Mouse (Mus musculus) heart, embryonic 10.5 days (tissue): Measurements from ENCODE around the gene Gpr171. TPM values are rescaled to one million over a fixed set of nuclear protein-coding genes. Genes with fewer than 3 reads are reported as not detected.
"Not testable (repeated sequence)": the region's sequence is repeated elsewhere in the genome, so short reads cannot be mapped to it uniquely, and the experiment has no call there.

Experiments used
- DNase-seq: peaks from one replicate; pipeline ENCODE4 v3.0.0-alpha.2; 2017; ENCODE audit warnings: low spot score
- H3K27ac ChIP-seq: fragments of 300-500 bp; sonication (generic); 2 replicates; pipeline ENCODE4 v1.5.1; 2016; ENCODE audit warnings: mild to moderate bottlenecking
- H3K27me3 ChIP-seq: fragments of 300-500 bp; sonication (generic); 2 replicates; pipeline ENCODE4 v1.6.1; 2016; ENCODE audit warnings: mild to moderate bottlenecking; ENCODE audit not compliant: poor library complexity, insufficient read depth, severe bottlenecking
- H3K36me3 ChIP-seq: fragments of 300-500 bp; sonication (generic); 2 replicates; pipeline ENCODE4 v1.6.1; 2016; ENCODE audit warnings: mild to moderate bottlenecking, moderate library complexity
- H3K4me1 ChIP-seq: fragments of 300-500 bp; sonication (generic); 2 replicates; pipeline ENCODE4 v1.6.1; 2016; ENCODE audit warnings: mild to moderate bottlenecking
- H3K4me3 ChIP-seq: fragments of 300-500 bp; sonication (generic); 2 replicates; pipeline ENCODE4 v1.5.1; 2016; ENCODE audit warnings: mild to moderate bottlenecking, moderate library complexity
- H3K9me3 ChIP-seq: fragments of 300-500 bp; sonication (generic); 2 replicates; pipeline ENCODE4 v1.6.1; 2016; ENCODE audit warnings: mild to moderate bottlenecking, moderate library complexity
- WGBS: fragments of 180-500 bp; shearing (Covaris S2); methylation state at CpG from one replicate; pipeline ENCODE4 v1.1.7; 2016; 5-methylcytosine and 5-hydroxymethylcytosine counted together
- polyA plus RNA-seq: library from polyadenylated mRNA; unstranded; fragments of >200 nt; fragmentation: Nextera tagmentation; extraction: Ambion mirVana; gene quantifications from 2 replicates; pipeline ENCODE4 v1.2.1, GENCODE M21; 2016

The Gpr171 gene
- polyA plus RNA-seq, 1 experiment from 2014 or later, result 1.7 TPM

DNA sequence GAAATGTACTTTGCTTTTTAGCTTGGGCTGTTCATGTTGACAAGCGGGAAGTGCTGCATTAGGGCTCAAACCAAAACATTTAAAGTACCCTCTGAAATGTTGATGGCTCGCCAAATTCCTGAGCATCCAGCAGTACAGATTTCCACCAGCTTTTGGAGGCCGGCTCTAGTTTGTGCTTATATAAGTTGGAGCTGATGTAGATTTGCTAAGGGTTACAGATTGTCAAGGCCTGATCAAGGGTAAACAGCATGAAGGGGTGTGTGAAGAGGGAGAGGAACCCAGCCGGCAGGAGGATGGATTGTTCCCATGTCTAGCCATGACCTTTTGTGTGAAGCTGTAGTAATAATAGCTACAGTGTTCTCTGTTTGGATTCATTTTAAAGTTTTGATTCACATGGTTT is 29.5 kb upstream of the Gpr171 start:
- no peaks in the 10 kb centered on the region for H3K9me3 ChIP-seq
- H3K4me3 ChIP-seq, result no peak overlapping the region
- no peaks in the 10 kb centered on the region for H3K36me3 ChIP-seq
- H3K27ac ChIP-seq, result no peak overlapping the region
- DNase-seq, result no peak
- peaks cover 8% of the 10 kb centered on the region for H3K4me1 ChIP-seq
- no peaks in the 10 kb centered on the region for H3K27me3 ChIP-seq
- 71% methylated on average over 4 of the region's 4 CpGs for WGBS

DNA sequence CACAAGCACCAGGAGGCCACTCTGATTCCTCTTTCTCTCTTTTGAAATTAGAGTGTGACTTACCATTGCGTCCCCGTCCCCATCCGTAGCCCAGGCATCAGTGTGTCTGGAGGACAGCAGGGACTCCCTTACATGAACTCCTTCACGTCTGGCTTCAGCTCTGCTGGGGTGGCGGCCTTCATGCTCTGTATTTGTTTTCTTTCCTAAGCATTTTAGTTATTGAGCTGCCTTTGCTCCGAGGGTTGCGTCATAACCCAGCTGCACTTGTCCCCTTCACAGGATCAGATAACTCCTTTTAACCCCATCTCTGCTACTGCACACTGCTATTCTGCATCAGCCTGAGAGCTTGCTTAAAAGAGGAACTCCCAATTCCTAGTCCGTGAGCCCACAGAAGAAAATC is 28.8 kb upstream of the Gpr171 start:
- H3K36me3 ChIP-seq, result no peaks in the 10 kb centered on the region
- DNase-seq, result no peak
- no peaks in the 10 kb centered on the region for H3K27me3 ChIP-seq
- H3K4me1 ChIP-seq, result peaks cover 15% of the 10 kb centered on the region
- no peak overlapping the region for H3K4me3 ChIP-seq
- WGBS, result 63% methylated on average over 8 of the region's 8 CpGs
- H3K27ac ChIP-seq, result no peak overlapping the region
- H3K9me3 ChIP-seq, result no peaks in the 10 kb centered on the region

DNA sequence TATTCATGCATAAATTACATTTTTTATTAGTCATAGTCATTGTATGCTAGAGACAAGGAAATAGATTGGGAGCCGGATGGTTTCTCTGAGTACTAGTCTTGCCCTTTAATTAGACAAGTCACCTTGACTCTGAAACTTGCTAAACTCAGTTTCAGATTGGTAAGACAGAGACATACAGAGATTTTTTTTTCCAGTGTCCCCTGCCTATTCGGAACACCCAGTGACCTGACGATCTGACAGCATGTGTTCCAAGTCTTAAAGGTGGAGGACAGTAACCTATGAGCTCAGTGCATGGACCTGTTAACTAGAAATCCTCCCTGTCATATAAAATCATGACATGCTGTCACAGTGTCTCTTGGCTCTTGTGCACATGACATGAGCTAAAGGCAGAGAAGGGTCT is 27.9 kb upstream of the Gpr171 start:
- Histone ChIP-seq H3K27me3 (no peaks in the 10 kb centered on the region), H3K36me3 (no peaks in the 10 kb centered on the region), H3K4me3 (no peak overlapping the region), H3K9me3 (no peaks in the 10 kb centered on the region), H3K4me1 (peaks cover 22% of the 10 kb centered on the region), H3K27ac (no peak overlapping the region)
- 90% methylated on average over 3 of the region's 3 CpGs for WGBS
- DNase-seq, result no peak

DNA sequence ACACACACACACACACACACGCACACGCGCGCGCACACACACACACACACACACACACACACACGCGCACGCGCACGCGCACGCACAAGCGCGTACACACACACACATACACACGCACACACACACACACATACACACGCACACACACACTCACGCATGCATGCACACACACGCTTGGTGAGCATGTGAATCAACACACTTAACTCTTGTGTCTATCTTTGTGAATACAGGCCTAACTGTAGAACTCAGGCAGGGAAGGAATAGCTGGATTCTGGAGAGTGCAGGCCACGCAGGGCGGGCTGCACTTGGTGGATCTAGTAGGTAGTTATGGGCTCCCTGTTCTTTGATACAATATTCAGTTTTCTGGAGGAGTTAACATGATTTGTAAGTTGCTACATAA is 27.1 kb upstream of the Gpr171 start:
- no peak for DNase-seq
- H3K4me1 ChIP-seq, result peaks cover 22% of the 10 kb centered on the region
- no peak overlapping the region for H3K27ac ChIP-seq
- H3K36me3 ChIP-seq, result no peaks in the 10 kb centered on the region
- 85% methylated on average over 20 of the region's 20 CpGs for WGBS
- H3K4me3 ChIP-seq, result no peak overlapping the region
- H3K9me3 ChIP-seq, result no peaks in the 10 kb centered on the region
- no peaks in the 10 kb centered on the region for H3K27me3 ChIP-seq

DNA sequence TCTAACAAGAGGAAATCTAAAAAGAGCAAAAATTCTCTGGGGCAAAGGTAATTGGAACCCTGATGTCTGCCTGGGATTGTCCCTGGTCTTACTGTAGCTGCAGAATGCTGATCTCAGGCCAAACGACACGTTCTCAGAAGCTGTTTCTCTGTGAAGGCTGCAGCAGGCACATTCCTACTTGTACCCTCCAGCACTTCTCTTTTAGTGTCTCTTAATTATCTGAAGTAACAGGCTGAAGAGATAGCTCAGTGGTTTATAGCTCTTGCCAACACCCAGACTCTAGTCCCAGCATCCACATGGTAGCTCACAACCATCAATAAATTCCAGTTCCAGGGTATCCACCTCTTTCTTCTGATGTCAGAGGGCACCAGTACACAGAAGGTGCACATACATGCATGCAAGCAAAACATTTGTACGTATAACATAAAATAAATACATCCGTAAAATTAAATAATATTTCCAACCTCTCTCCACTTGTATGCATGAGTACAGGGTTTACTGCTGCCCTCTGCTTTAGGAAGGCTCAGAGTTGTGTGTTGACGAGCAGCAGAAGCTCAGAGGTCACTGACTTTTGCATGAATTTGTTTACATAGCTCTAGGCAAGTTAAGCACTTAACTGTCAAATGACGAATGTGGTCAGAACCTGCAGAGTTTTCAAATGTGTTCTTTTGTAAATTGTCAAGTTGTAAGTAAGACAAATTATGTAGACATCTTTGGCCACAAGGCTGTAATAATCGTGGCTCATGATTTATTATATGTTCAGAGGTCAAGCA is 24.3 kb upstream of the Gpr171 start:
- Histone ChIP-seq H3K4me3 (no peak overlapping the region), H3K27me3 (no peaks in the 10 kb centered on the region), H3K4me1 (peaks cover 29% of the 10 kb centered on the region), H3K27ac (peak overlapping the region; percentile 16; the same call in 1 of the 2 replicates), H3K9me3 (no peaks in the 10 kb centered on the region), H3K36me3 (no peaks in the 10 kb centered on the region)
- no peak for DNase-seq
- 52% methylated on average over 7 of the region's 7 CpGs for WGBS

DNA sequence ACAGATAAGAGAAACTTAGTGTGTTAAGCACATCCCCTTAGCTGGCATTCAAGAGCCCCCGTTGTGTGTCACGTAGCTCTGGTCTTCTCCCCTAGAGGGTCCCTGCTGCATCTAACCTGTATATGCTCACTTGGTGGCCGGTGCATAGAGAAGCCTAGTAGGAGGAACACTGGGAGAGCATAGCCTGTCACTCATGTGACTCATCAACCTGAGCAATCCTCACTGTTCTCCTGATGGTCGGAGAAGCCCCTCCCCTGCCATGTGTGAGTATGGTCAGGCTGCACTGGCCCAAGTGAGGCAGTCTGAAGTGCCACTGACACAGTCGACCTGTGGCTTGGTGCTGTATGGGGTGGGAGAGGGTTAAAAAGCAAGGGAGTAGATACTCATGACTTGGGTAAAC is 23.4 kb upstream of the Gpr171 start:
- Histone ChIP-seq H3K36me3 (no peaks in the 10 kb centered on the region), H3K27me3 (no peaks in the 10 kb centered on the region), H3K9me3 (no peaks in the 10 kb centered on the region), H3K4me1 (peaks cover 27% of the 10 kb centered on the region), H3K27ac (0 out of 2 replicates have a peak overlapping the region, but pooled peaks have one; percentile 1), H3K4me3 (no peak overlapping the region)
- DNase-seq, result no peak
- WGBS, result 32% methylated on average over 5 of the region's 5 CpGs

DNA sequence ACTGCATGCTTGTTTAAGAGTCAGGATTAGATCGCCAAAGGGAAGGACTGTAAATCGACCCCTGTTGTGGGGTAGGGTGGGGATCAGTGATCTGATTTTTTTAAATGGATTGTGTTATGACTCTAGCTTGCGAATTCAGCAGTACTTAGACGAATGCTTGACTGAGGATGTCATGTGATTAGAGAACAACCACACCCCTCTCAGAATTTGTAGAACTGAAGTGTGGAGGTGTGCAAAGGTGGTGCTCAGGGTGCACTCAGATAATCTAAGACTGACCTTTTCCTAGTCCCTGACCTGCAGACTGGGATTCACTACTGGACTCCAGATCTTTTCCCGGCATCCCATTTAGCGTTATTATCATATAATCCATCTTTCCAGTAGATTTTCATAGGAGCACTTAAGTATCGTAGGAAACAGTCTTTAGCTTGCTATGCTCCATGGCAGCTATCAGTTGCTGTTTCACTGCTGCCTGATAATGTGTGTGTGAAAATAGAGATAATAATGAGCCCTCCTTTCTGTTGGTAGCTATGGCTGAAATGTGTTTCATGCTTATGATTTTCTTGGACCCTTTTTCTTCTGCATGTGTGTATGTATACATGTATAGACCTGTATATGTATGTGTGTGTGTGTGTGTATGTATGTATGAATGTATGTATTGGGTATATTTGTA is 20.3 kb upstream of the Gpr171 start:
- 53% methylated on average over 7 of the region's 7 CpGs for WGBS
- H3K4me3 ChIP-seq, result no peak overlapping the region
- no peak for DNase-seq

DNA sequence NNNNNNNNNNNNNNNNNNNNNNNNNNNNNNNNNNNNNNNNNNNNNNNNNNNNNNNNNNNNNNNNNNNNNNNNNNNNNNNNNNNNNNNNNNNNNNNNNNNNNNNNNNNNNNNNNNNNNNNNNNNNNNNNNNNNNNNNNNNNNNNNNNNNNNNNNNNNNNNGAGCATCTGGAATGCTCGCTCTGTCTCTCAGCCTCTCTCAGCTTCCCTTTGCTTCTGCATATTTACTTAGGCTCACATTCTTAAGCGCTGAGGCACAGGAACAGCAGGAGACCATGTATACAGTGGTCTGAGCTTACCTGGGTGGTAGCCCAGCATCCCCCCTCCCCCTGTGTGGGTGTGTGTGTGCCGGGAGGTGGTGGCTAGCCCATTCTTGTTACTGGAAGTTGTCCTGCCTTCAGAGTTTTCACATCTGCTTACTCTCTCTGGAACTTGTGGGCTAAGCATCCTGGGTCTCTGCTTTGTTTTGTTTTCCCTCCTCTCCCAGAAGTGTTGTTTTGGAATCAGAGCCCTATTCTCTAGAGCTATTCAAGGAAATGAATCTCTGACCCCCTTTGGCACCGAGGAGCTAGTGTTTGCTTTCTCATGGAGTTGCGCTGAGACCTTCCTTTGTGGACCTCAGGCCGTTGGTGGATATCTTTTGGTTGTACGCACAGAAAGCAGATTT is 19.6 kb upstream of the Gpr171 start:
- Histone ChIP-seq H3K4me3 (no peak overlapping the region), H3K27ac (peak overlapping the region; percentile 10; the same call in 1 of the 2 replicates), H3K9me3 (no peaks in the 10 kb centered on the region), H3K36me3 (no peaks in the 10 kb centered on the region), H3K4me1 (peaks cover 27% of the 10 kb centered on the region), H3K27me3 (no peaks in the 10 kb centered on the region)
- DNase-seq, result no peak
- WGBS, result 37% methylated on average over 7 of the region's 7 CpGs

More for the DNA sequence above, 20.3 kb upstream of the Gpr171 start:
- no peaks in the 10 kb centered on the region for H3K27me3 ChIP-seq
- H3K27ac ChIP-seq, result no peak overlapping the region
- no peaks in the 10 kb centered on the region for H3K36me3 ChIP-seq
- H3K9me3 ChIP-seq, result no peaks in the 10 kb centered on the region
- peaks cover 27% of the 10 kb centered on the region for H3K4me1 ChIP-seq

DNA sequence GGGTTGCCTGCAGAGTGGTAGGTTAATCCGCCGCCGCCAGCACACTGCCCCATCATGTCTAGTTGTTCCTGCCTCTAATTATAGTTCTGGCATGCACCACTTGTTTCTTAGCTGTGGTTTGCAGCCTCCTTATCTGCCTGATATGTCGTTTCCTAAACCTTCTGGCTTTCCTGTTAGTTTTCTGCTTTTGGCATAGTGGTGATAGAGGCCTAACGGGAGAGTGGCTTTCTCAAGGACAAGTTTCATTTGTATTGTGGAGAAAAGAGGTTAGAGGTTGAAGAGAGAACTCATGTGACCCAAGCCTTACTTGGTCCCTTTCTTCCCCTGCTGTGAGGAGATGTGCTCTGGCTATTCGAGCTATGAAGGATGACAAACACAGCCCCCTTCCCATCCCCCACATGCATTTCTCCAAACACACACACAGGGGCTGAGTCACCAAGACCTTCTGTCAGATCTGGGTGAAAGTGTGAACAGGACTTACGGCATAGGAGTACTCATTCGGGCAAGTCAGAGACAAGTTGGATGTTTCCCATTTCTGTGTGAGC is 12.4 kb upstream of the Gpr171 start:
- peak overlapping the region; percentile 74 for H3K27ac ChIP-seq
- DNase-seq, result peak; percentile 78
- H3K4me3 ChIP-seq, result no peak overlapping the region
- no peaks in the 10 kb centered on the region for H3K9me3 ChIP-seq
- H3K36me3 ChIP-seq, result peaks cover 8% of the 10 kb centered on the region; the same call in 1 of the 2 replicates
- no peaks in the 10 kb centered on the region for H3K27me3 ChIP-seq
- peaks cover 10% of the 10 kb centered on the region; the same call in 1 of the 2 replicates for H3K4me1 ChIP-seq
- 18% methylated on average over 8 of the region's 8 CpGs for WGBS

DNA sequence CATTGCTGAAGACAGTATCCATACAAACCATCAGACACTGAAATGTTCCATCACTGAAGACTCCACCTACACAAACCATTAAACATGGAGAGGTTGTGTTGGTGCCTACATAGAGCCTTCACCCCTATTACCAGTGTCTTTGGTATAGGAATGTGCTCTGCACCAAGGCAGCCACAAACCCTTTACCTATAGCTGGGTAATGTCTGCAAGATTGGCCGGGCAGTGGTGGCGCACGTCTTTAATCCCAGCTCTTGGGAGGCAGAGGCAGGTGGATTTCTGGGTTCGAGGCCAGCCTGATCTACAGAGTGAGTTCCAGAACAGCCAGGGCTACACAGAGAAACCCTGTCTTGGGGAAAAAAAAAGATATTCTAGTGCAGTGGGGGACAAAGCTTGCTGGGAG is 11.7 kb upstream of the Gpr171 start:
- H3K9me3 ChIP-seq, H3K27me3 ChIP-seq, H3K36me3 ChIP-seq, H3K4me3 ChIP-seq: not testable (repeated sequence)
- 91% methylated on average over 4 of the region's 4 CpGs for WGBS
- peak; percentile 56 for DNase-seq
- Histone ChIP-seq H3K4me1 (peaks cover 10% of the 10 kb centered on the region; the same call in 1 of the 2 replicates), H3K27ac (peak overlapping the region; percentile 74)

DNA sequence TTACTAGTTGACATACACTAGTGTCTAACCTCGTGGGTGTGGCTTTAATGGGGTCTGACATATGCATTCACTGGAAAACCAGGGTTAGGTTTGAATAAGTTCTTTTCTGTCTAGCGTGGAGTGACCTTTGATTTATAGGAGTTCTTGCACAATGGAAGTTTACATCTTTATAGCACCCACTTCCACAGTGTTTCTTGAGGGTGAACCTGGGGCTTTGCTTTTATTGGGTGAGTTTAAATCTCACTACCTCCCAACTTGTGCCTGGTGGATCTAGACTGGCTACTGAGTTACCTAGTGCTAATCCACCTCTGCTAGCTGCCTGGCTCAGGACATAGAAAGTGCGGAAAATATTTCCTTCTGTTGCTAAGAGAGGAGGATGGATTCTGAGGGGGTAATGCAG is 10.3 kb upstream of the Gpr171 start:
- no peak for DNase-seq
- peaks cover 10% of the 10 kb centered on the region; the same call in 1 of the 2 replicates for H3K4me1 ChIP-seq
- no peak overlapping the region for H3K4me3 ChIP-seq
- H3K36me3 ChIP-seq, result peaks cover 8% of the 10 kb centered on the region; the same call in 1 of the 2 replicates
- H3K9me3 ChIP-seq, result no peaks in the 10 kb centered on the region
- H3K27ac ChIP-seq, result no peak overlapping the region
- WGBS, result 85% methylated on average over 3 of the region's 3 CpGs
- no peaks in the 10 kb centered on the region for H3K27me3 ChIP-seq

DNA sequence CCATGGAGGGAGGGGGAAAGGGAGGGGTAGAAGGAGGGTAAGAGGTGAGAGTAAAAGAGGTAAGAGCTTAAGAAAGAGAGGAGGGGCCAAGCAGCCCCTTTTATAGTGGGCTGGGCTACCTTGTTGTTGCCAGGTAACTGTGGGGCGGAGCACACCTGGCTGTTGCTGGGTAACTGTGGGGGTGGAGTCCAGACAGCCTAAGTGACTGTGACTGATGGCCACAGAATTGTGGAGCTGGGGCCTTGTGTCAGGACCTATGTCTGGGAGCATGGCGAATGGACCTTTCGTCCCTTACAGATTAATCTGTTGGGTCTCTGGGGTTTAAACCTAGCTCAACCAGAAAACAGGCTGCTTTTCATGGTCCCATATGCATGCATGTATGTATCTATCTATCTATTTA is 8.2 kb upstream of the Gpr171 start:
- H3K9me3 ChIP-seq, H3K36me3 ChIP-seq, DNase-seq, H3K27ac ChIP-seq, H3K27me3 ChIP-seq, H3K4me3 ChIP-seq: not testable (repeated sequence)
- WGBS, result 94% methylated on average over 3 of the region's 3 CpGs
- peaks cover 15% of the 10 kb centered on the region for H3K4me1 ChIP-seq

DNA sequence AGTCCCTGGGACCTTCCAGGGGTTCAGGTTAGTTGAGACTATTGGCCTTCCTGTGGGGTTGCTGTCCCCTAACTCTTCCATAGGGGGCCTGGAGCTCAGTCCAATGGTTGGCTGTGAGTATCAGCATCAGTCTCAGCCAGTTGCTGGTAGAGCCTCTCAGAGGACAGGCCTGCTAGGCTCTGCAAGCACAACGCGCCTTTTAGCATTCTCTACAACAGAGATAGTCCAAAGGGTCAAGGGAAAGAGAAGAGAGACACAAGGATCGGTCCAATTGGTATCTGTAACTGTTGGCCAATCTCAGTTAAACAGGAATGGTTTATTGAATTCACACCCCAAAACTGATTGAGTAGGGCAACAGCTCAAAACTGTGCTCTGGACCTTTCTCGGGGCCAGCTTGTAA is 5.8 kb upstream of the Gpr171 start:
- Histone ChIP-seq H3K27ac (no peak overlapping the region), H3K27me3 (no peaks in the 10 kb centered on the region), H3K36me3 (no peaks in the 10 kb centered on the region), H3K4me3 (no peak overlapping the region), H3K4me1 (peaks cover 13% of the 10 kb centered on the region), H3K9me3 (no peaks in the 10 kb centered on the region)
- peak; percentile 64 for DNase-seq
- 89% methylated on average over 4 of the region's 4 CpGs for WGBS
